Mouse (Mus musculus) heart, embryonic 15.5 days (tissue): ENCODE results near the gene Uba2. TPM values are rescaled to one million over a fixed set of nuclear protein-coding genes. Genes with fewer than 3 reads are reported as not detected.
A peak's percentile ranks its signal among the peaks of the same experiment; 100 is the strongest.
"Not testable (repeated sequence)": the region's sequence is repeated elsewhere in the genome, so short reads cannot be mapped to it uniquely, and the experiment has no call there.

Experiments
- ATAC-seq: fragments of 200-750 bp; cut with Nextera tagmentation; replicated peaks from 2 replicates; pipeline ENCODE4 v1.8.0; 2017; ENCODE audit warnings: low read depth, moderate TSS enrichment; ENCODE audit not compliant: insufficient number of reproducible peaks, insufficient read depth, low FRiP score
- H3K27ac ChIP-seq: fragments of 300-500 bp; sonication (generic); 2 replicates; pipeline ENCODE4 v1.5.1; 2015; ENCODE audit warnings: mild to moderate bottlenecking, inconsistent platforms
- H3K27me3 ChIP-seq: fragments of 300-500 bp; sonication (generic); 2 replicates; pipeline ENCODE4 v1.6.1; 2015; ENCODE audit warnings: inconsistent platforms
- H3K36me3 ChIP-seq: fragments of 300-500 bp; sonication (generic); 2 replicates; pipeline ENCODE4 v1.6.1; 2015; ENCODE audit warnings: mild to moderate bottlenecking, inconsistent platforms
- H3K4me1 ChIP-seq: fragments of 300-500 bp; sonication (generic); replicated peaks from 2 replicates; pipeline ENCODE4 v1.6.1; 2015; ENCODE audit warnings: inconsistent platforms
- H3K4me2 ChIP-seq: fragments of 300-500 bp; sonication (generic); 2 replicates; pipeline ENCODE4 v1.6.1; 2015; ENCODE audit warnings: inconsistent platforms, mild to moderate bottlenecking, moderate library complexity
- H3K4me3 ChIP-seq: fragments of 300-500 bp; sonication (generic); 2 replicates; pipeline ENCODE4 v1.5.1; 2015; ENCODE audit warnings: mild to moderate bottlenecking, inconsistent platforms
- H3K9ac ChIP-seq: fragments of 300-500 bp; sonication (generic); 2 replicates; pipeline ENCODE4 v1.6.1; 2015; ENCODE audit warnings: mild to moderate bottlenecking, inconsistent platforms
- H3K9me3 ChIP-seq: fragments of 300-500 bp; sonication (generic); replicated peaks from 2 replicates; pipeline ENCODE4 v1.6.1; 2016; ENCODE audit warnings: inconsistent platforms
- WGBS: fragments of 180-500 bp; shearing (Covaris S2); methylation state at CpG from one replicate; pipeline ENCODE4 v1.1.7; 2015; ENCODE audit warnings: mixed read lengths; 5-methylcytosine and 5-hydroxymethylcytosine counted together
- polyA plus RNA-seq: library from polyadenylated mRNA; unstranded; fragments of >200 nt; fragmentation: Nextera tagmentation; extraction: Ambion mirVana; gene quantifications from 2 replicates; pipeline ENCODE4 v1.2.1, GENCODE M21; 2015

Uba2 gene
- polyA plus RNA-seq, 1 experiment from 2014 or later = 89.0 TPM

- Histone ChIP-seq H3K9ac (peak within 1 kb of the TSS; percentile 81), H3K27me3 (no peaks in the 10 kb centered on the region), H3K36me3 (peaks cover 20% of the 10 kb centered on the region), H3K27ac (peak within 1 kb of the TSS; percentile 70), H3K9me3 (no peaks in the 10 kb centered on the region), H3K4me3 (peak within 1 kb of the TSS; percentile 92), H3K4me1 (peaks cover 6% of the 10 kb centered on the region), H3K4me2 (peak within 1 kb of the TSS; percentile 78)
- ATAC-seq = peak; percentile 85
- 3% methylated on average over 70 of the region's 70 CpGs for WGBS
Measured at GRCm38 (mm10) chr7:34196132-34197128, 27.0 kb upstream of the Uba2 start, which contains the start of gene Pdcd2l. Gene Pdcd2l, minus strand, starts transcription at chr7:34196661.

- H3K9me3 ChIP-seq = no peaks in the 10 kb centered on the region
- H3K4me2 ChIP-seq = peak overlapping the region; percentile 78
- ATAC-seq = no peak
- peaks cover 12% of the 10 kb centered on the region for H3K36me3 ChIP-seq
- H3K4me1 ChIP-seq = peaks cover 6% of the 10 kb centered on the region
- H3K27me3 ChIP-seq = no peaks in the 10 kb centered on the region
- peak overlapping the region; percentile 92 for H3K4me3 ChIP-seq
- no peak overlapping the region for H3K27ac ChIP-seq
- peak overlapping the region; percentile 81 for H3K9ac ChIP-seq
- WGBS = 51% methylated on average over 3 of the region's 3 CpGs
Measured at GRCm38 (mm10) chr7:34195632-34196031, 26.2 kb upstream of the Uba2 start.

GRCm38 (mm10) chr7:34192825-34193224 is 23.4 kb upstream of the Uba2 start:
- no peak overlapping the region for H3K9ac ChIP-seq
- no peaks in the 10 kb centered on the region for H3K27me3 ChIP-seq
- H3K36me3 ChIP-seq = peaks cover 27% of the 10 kb centered on the region
- no peak overlapping the region for H3K4me2 ChIP-seq
- no peaks in the 10 kb centered on the region for H3K9me3 ChIP-seq
- no peak overlapping the region for H3K27ac ChIP-seq
- 85% methylated on average over 6 of the region's 6 CpGs for WGBS
- H3K4me3 ChIP-seq = no peak overlapping the region
- H3K4me1 ChIP-seq = peaks cover 6% of the 10 kb centered on the region
- no peak for ATAC-seq

GRCm38 (mm10) chr7:34189376-34189989 is 20.1 kb upstream of the Uba2 start:
- Histone ChIP-seq H3K9me3 (no peaks in the 10 kb centered on the region), H3K4me2 (no peak overlapping the region), H3K9ac (no peak overlapping the region), H3K27me3 (no peaks in the 10 kb centered on the region), H3K36me3 (peaks cover 52% of the 10 kb centered on the region), H3K4me3 (no peak overlapping the region), H3K4me1 (no peaks in the 10 kb centered on the region), H3K27ac (no peak overlapping the region)
- ATAC-seq = no peak
- 81% methylated on average over 12 of the region's 12 CpGs for WGBS

GRCm38 (mm10) chr7:34183794-34184193 is 14.4 kb upstream of the Uba2 start:
- 70% methylated on average over 3 of the region's 3 CpGs for WGBS
- no peak overlapping the region for H3K27ac ChIP-seq
- H3K4me2 ChIP-seq = no peak overlapping the region
- no peak for ATAC-seq
- H3K27me3 ChIP-seq = no peaks in the 10 kb centered on the region
- no peaks in the 10 kb centered on the region for H3K4me1 ChIP-seq
- H3K36me3 ChIP-seq = peaks cover 42% of the 10 kb centered on the region
- no peak overlapping the region for H3K9ac ChIP-seq
- no peak overlapping the region for H3K4me3 ChIP-seq
- H3K9me3 ChIP-seq = no peaks in the 10 kb centered on the region

GRCm38 (mm10) chr7:34183356-34183755 is 14.0 kb upstream of the Uba2 start:
- no peak for ATAC-seq
- H3K4me2 ChIP-seq = no peak overlapping the region
- H3K4me3 ChIP-seq = no peak overlapping the region
- H3K9ac ChIP-seq = no peak overlapping the region
- no peaks in the 10 kb centered on the region for H3K9me3 ChIP-seq
- H3K27ac ChIP-seq = no peak overlapping the region
- 85% methylated on average over 13 of the region's 13 CpGs for WGBS
- peaks cover 39% of the 10 kb centered on the region for H3K36me3 ChIP-seq
- H3K4me1 ChIP-seq = no peaks in the 10 kb centered on the region
- H3K27me3 ChIP-seq = no peaks in the 10 kb centered on the region

GRCm38 (mm10) chr7:34176241-34176640 is 6.8 kb upstream of the Uba2 start:
- H3K9me3 ChIP-seq, ATAC-seq, H3K36me3 ChIP-seq, H3K9ac ChIP-seq, H3K4me3 ChIP-seq, H3K4me2 ChIP-seq, H3K27me3 ChIP-seq, H3K27ac ChIP-seq, H3K4me1 ChIP-seq: not testable (repeated sequence)
- WGBS = 79% methylated on average over 6 of the region's 6 CpGs

GRCm38 (mm10) chr7:34172251-34172650 is 2.9 kb upstream of the Uba2 start:
- 64% methylated on average over 1 of the region's 1 CpGs for WGBS
- Histone ChIP-seq H3K36me3 (no peaks in the 10 kb centered on the region), H3K27ac (no peak overlapping the region), H3K4me3 (no peak overlapping the region), H3K27me3 (no peaks in the 10 kb centered on the region), H3K4me1 (peaks cover 6% of the 10 kb centered on the region; the same call in 1 of the 2 replicates), H3K9me3 (no peaks in the 10 kb centered on the region), H3K4me2 (no peak overlapping the region), H3K9ac (no peak overlapping the region)
- no peak for ATAC-seq

GRCm38 (mm10) chr7:34168470-34169251 is 738 bp downstream of the Uba2 start:
- Histone ChIP-seq H3K4me1 (peaks cover 12% of the 10 kb centered on the region), H3K27me3 (no peaks in the 10 kb centered on the region), H3K27ac (peak overlapping the region; percentile 93), H3K36me3 (peaks cover 16% of the 10 kb centered on the region), H3K4me2 (peak overlapping the region; percentile 74), H3K9ac (peak overlapping the region; percentile 97), H3K9me3 (no peaks in the 10 kb centered on the region), H3K4me3 (peak overlapping the region; percentile 95)
- WGBS = 10% methylated on average over 30 of the region's 30 CpGs
- peak; percentile 93 for ATAC-seq

GRCm38 (mm10) chr7:34167766-34168469 is 1.5 kb downstream of the Uba2 start:
- Histone ChIP-seq H3K27ac (peak overlapping the region; percentile 93), H3K36me3 (peaks cover 23% of the 10 kb centered on the region), H3K9me3 (no peaks in the 10 kb centered on the region), H3K4me3 (peak overlapping the region; percentile 95), H3K4me1 (peaks cover 12% of the 10 kb centered on the region), H3K4me2 (peak overlapping the region; percentile 74), H3K27me3 (no peaks in the 10 kb centered on the region), H3K9ac (peak overlapping the region; percentile 97)
- WGBS = under 1% methylated on average over 54 of the region's 54 CpGs
- peak; percentile 15 for ATAC-seq
